Mouse (Mus musculus) right cerebral cortex, postnatal 14 days (tissue): Measurements from ENCODE around the gene Pirt.
A peak's percentile ranks its signal among the peaks of the same experiment; 100 is the strongest.

Experiments used
- DNase-seq: peaks from one replicate; pipeline ENCODE4 v3.0.0; 2022

The Pirt gene

GRCm38 (mm10) chr11:66911811-66912210, at the start of gene Pirt:
Gene Pirt, plus strand, starts transcription at chr11:66911981.
- DNase-seq = no peak

GRCm38 (mm10) chr11:66871701-66872100, 40.1 kb upstream of the Pirt start:
- DNase-seq = no peak

- no peak for DNase-seq
Measured at GRCm38 (mm10) chr11:66872773-66873470, 38.9 kb upstream of the Pirt start.

- DNase-seq = no peak
Measured at GRCm38 (mm10) chr11:66881291-66881690, 30.5 kb upstream of the Pirt start.

- no peak for DNase-seq
Measured at GRCm38 (mm10) chr11:66882224-66883040, 29.3 kb upstream of the Pirt start.

- DNase-seq = no peak
Measured at GRCm38 (mm10) chr11:66892536-66892935, 19.2 kb upstream of the Pirt start.

GRCm38 (mm10) chr11:66898747-66899146, 13.0 kb upstream of the Pirt start:
- DNase-seq = no peak

GRCm38 (mm10) chr11:66899426-66899825, 12.4 kb upstream of the Pirt start:
- DNase-seq = peak; percentile 78

- no peak for DNase-seq
Measured at GRCm38 (mm10) chr11:66902801-66903200, 9.0 kb upstream of the Pirt start.

GRCm38 (mm10) chr11:66905617-66906384, 6.0 kb upstream of the Pirt start:
- peak; percentile 69 for DNase-seq

GRCm38 (mm10) chr11:66912531-66913458, 1.0 kb downstream of the Pirt start:
- no peak for DNase-seq

GRCm38 (mm10) chr11:66914249-66914648, 2.5 kb downstream of the Pirt start:
- DNase-seq = peak; percentile 37

GRCm38 (mm10) chr11:66920012-66920411, 8.2 kb downstream of the Pirt start:
- no peak for DNase-seq

- no peak for DNase-seq
Measured at GRCm38 (mm10) chr11:66924095-66924823, 12.5 kb downstream of the Pirt start.

- no peak for DNase-seq
Measured at GRCm38 (mm10) chr11:66928311-66928710, 16.5 kb downstream of the Pirt start.

GRCm38 (mm10) chr11:66932827-66933599, 21.2 kb downstream of the Pirt start:
- DNase-seq = no peak

- no peak for DNase-seq
Measured at GRCm38 (mm10) chr11:66934428-66935173, 22.8 kb downstream of the Pirt start.

GRCm38 (mm10) chr11:66942011-66942410, 30.2 kb downstream of the Pirt start:
- DNase-seq = no peak

GRCm38 (mm10) chr11:66945224-66945767, 33.5 kb downstream of the Pirt start:
- no peak for DNase-seq

- DNase-seq = no peak
Measured at GRCm38 (mm10) chr11:66946521-66946920, 34.7 kb downstream of the Pirt start.
